Mouse (Mus musculus) neural tube, embryonic 12.5 days (tissue): ENCODE data around the gene Smarcal1. TPM values are rescaled to one million over a fixed set of nuclear protein-coding genes. Genes with fewer than 3 reads are reported as not detected.
A peak's percentile ranks its signal among the peaks of the same experiment; 100 is the strongest.

Experiments
- ATAC-seq: fragments of 200-750 bp; cut with Nextera tagmentation; 2 replicates; pipeline ENCODE4 v1.8.0; 2017; ENCODE audit warnings: low read depth, mild to moderate bottlenecking, moderate TSS enrichment, moderate library complexity; ENCODE audit not compliant: low FRiP score
- H3K27ac ChIP-seq: fragments of 300-500 bp; sonication (generic); 2 replicates; pipeline ENCODE4 v1.5.1; 2016
- H3K27me3 ChIP-seq: fragments of 300-500 bp; sonication (generic); replicated peaks from 2 replicates; pipeline ENCODE4 v1.6.1; 2016; ENCODE audit warnings: mild to moderate bottlenecking
- H3K36me3 ChIP-seq: fragments of 300-500 bp; sonication (generic); 2 replicates; pipeline ENCODE4 v1.6.1; 2016; ENCODE audit warnings: mild to moderate bottlenecking
- H3K4me1 ChIP-seq: fragments of 300-500 bp; sonication (generic); 2 replicates; pipeline ENCODE4 v1.6.1; 2016
- H3K4me2 ChIP-seq: fragments of 300-500 bp; sonication (generic); replicated peaks from 2 replicates; pipeline ENCODE4 v1.6.1; 2016; ENCODE audit warnings: mild to moderate bottlenecking
- H3K4me3 ChIP-seq: fragments of 300-500 bp; sonication (generic); 2 replicates; pipeline ENCODE4 v1.5.1; 2016
- H3K9ac ChIP-seq: fragments of 300-500 bp; sonication (generic); 2 replicates; pipeline ENCODE4 v1.6.1; 2016; ENCODE audit warnings: mild to moderate bottlenecking
- H3K9me3 ChIP-seq: fragments of 300-500 bp; sonication (generic); 2 replicates; pipeline ENCODE4 v1.6.1; 2016; ENCODE audit warnings: mild to moderate bottlenecking
- WGBS: fragments of 180-500 bp; shearing (Covaris S2); methylation state at CpG from one replicate; pipeline ENCODE4 v1.1.7; 2016; 5-methylcytosine and 5-hydroxymethylcytosine counted together
- polyA plus RNA-seq: library from polyadenylated mRNA; unstranded; fragments of >200 nt; fragmentation: Nextera tagmentation; extraction: Ambion mirVana; gene quantifications from 2 replicates; pipeline ENCODE4 v1.2.1, GENCODE M21; 2016

The Smarcal1 gene
- polyA plus RNA-seq, 1 experiment from 2014 or later: 30.9 TPM

- Histone ChIP-seq H3K27me3 (no peaks in the 10 kb centered on the region), H3K36me3 (peaks cover 60% of the 10 kb centered on the region), H3K9me3 (no peaks in the 10 kb centered on the region), H3K27ac (no peak overlapping the region), H3K4me3 (no peak overlapping the region), H3K9ac (no peak overlapping the region), H3K4me2 (no peak overlapping the region), H3K4me1 (peaks cover 7% of the 10 kb centered on the region; the same call in 1 of the 2 replicates)
- ATAC-seq: no peak
- WGBS: 91% methylated on average over 6 of the region's 6 CpGs
Measured at GRCm38 (mm10) chr1:72612172-72612571, 29.1 kb downstream of the Smarcal1 start.

GRCm38 (mm10) chr1:72635221-72635620 lies 52.2 kb downstream of the Smarcal1 start:
- ATAC-seq: no peak
- Histone ChIP-seq H3K4me2 (no peak overlapping the region), H3K4me3 (no peak overlapping the region), H3K4me1 (no peaks in the 10 kb centered on the region), H3K9me3 (no peaks in the 10 kb centered on the region), H3K27ac (no peak overlapping the region), H3K36me3 (peaks cover 36% of the 10 kb centered on the region), H3K9ac (no peak overlapping the region), H3K27me3 (no peaks in the 10 kb centered on the region)
- 26% methylated on average over 5 of the region's 5 CpGs for WGBS

- ATAC-seq: peak; percentile 68
- H3K9ac ChIP-seq: no peak overlapping the region
- no peaks in the 10 kb centered on the region; the same call in 1 of the 2 replicates for H3K4me1 ChIP-seq
- peak overlapping the region; percentile 22 for H3K4me3 ChIP-seq
- H3K27me3 ChIP-seq: no peaks in the 10 kb centered on the region
- H3K27ac ChIP-seq: no peak overlapping the region
- no peaks in the 10 kb centered on the region for H3K9me3 ChIP-seq
- peak overlapping the region; percentile 53 for H3K4me2 ChIP-seq
- WGBS: 42% methylated on average over 49 of the region's 49 CpGs
- H3K36me3 ChIP-seq: no peaks in the 10 kb centered on the region
Measured at GRCm38 (mm10) chr1:72640658-72641410, 57.8 kb downstream of the Smarcal1 start.

GRCm38 (mm10) chr1:72673070-72673469 lies 90.0 kb downstream of the Smarcal1 start:
- Histone ChIP-seq H3K4me3 (no peak overlapping the region), H3K4me1 (no peaks in the 10 kb centered on the region), H3K36me3 (no peaks in the 10 kb centered on the region), H3K9ac (no peak overlapping the region), H3K27me3 (no peaks in the 10 kb centered on the region), H3K4me2 (no peak overlapping the region), H3K9me3 (no peaks in the 10 kb centered on the region), H3K27ac (no peak overlapping the region)
- ATAC-seq: no peak
- WGBS: 64% methylated on average over 3 of the region's 3 CpGs

Other genes starting within 250 kb of the Smarcal1 start
- gene March4, start 46.3 kb upstream of the Smarcal1 start, polyA plus RNA-seq: 5.3 and 5.8 TPM in 2 replicates
- not detected in 2 replicates for gene Ankar, start 117.3 kb downstream of the Smarcal1 start, polyA plus RNA-seq
- 1,253 and 1,318 TPM in 2 replicates for gene Rpl37a, start 128.0 kb downstream of the Smarcal1 start, polyA plus RNA-seq
- 410 and 431 TPM in 2 replicates for gene Igfbp2, start 241.3 kb downstream of the Smarcal1 start, polyA plus RNA-seq